Mouse (Mus musculus) kidney, adult 2 months (tissue): ENCODE results near the gene Notch4.

Experiments used
- CTCF ChIP-seq: fragments of 200-500 bp; conservative IDR thresholded peaks from 2 replicates; pipeline ENCODE4 v1.5.1; 2011; ENCODE audit warnings: low read depth, mild to moderate bottlenecking, control low read depth, low read length, moderate library complexity, mixed read lengths; ENCODE audit not compliant: insufficient read depth, insufficient read length
- POLR2A ChIP-seq: fragments of 200-500 bp; IDR thresholded peaks from one replicate; pipeline ENCODE4 v1.6.1; 2011; ENCODE audit warnings: low read depth, low read length, control low read depth

GRCm38 (mm10) chr17:34591994-34592375 is 27.9 kb downstream of the Notch4 start:
- peak; percentile 61 for TF ChIP-seq POLR2A
- TF ChIP-seq CTCF = no peak
